Mouse (Mus musculus): ENCODE measurements around the gene Aes.

The Aes gene

DNA sequence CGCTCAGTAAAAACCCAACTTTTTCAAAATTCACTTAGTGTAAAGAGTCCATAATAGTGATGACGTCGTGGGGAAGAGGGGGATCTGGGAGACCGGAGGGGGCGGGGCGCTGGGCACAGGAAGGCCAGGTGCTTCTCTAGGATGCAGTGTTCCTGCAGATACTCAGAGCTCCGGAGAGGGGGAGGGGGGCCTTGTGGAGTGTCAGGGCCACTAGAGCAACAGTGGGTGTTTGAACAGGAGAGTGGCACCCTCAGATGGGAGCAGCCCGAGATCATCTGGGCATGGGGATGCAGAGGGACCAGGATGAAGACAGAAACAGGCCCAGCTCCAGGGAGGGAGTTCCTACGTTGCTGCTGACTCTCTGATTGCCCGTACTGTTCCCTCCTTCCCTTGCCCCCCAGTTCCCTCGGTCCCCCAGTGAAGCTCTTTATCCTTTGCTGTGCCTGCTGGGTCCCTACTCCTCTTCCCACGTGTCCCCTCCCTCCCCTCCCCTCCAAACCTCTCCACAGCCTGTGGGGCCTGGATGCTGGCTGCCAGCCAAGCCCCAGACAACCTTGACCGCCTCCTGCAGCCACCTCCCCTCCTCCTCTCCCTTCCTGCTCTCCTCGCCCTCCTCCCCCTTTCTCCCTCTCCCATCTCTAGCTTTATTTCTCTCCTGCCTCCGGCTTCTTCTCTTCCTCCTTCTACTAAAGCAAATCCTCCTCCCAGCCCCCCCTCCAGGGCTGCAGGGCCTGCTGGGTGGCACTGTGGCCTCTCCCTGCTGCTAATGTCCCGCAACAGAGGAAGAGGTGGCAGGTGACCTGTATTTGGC, 9.3 kb downstream of the Aes start:
- peak; percentile 45 for DNase-seq (ENCODE audit: low spot score)

DNA sequence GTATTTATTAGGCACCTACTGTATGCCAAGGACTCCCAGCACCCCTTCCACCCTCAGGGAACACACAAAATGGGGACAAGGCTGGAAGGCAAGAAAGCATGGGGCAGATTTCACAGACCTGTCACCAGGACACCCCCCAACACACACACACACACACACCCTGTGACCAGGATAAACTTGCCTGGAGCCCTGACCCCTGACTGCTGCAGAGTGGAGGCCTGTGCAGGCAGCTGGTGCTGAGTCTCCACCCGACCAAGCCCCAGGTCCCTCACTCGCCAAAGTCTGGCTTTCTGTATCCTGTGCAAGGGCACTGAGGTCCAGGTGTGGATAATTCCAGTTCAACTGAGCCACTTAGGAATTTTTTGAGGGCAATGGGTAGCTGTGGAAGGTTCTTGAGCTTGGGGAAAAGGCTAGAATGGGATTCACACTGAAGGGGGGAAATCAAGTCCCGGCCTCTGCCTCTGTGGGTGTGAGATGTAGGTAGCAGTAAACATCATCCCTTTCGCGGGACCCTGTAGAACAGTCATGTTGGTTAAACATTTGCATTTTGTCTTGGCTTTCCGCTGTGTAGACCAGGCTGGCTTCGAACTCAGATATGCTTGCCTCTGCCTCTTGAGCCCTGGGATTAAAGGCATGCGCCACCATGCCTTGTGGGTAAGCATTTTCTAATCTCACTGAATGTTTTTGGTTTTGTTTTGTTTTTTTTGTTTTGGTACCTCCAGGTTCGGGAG, 10.4 kb downstream of the Aes start:
- no peak for DNase-seq (ENCODE audit: low spot score)

DNA sequence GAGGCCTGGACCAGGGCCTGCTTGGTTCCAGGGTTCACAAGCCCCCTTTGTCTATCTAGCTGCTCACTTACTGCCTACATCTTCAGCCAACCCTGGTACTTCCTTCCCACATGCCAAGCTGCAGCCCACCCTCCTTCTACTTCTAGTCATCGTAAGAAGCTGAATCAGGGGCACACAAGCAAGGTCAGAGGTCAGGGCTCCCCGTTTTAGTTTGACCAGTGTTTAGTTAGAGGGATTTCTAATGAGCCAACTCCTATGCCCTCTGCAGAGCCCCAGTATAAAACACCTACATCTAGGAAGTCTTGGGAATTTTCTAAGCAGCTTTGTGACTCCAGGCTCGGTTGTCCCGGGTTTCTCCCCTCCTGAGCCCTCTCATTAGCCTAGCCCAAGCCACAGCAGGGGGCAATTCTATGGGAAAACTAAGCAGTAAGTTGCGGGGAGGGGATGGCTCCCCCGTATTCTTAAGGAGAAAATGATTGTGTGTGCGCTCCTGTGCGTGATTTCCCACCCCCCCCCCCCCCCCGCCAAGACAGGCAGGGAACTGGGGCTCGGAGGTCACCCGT, 11.0 kb downstream of the Aes start:
- DNase-seq (ENCODE audit: low spot score) = no peak

DNA sequence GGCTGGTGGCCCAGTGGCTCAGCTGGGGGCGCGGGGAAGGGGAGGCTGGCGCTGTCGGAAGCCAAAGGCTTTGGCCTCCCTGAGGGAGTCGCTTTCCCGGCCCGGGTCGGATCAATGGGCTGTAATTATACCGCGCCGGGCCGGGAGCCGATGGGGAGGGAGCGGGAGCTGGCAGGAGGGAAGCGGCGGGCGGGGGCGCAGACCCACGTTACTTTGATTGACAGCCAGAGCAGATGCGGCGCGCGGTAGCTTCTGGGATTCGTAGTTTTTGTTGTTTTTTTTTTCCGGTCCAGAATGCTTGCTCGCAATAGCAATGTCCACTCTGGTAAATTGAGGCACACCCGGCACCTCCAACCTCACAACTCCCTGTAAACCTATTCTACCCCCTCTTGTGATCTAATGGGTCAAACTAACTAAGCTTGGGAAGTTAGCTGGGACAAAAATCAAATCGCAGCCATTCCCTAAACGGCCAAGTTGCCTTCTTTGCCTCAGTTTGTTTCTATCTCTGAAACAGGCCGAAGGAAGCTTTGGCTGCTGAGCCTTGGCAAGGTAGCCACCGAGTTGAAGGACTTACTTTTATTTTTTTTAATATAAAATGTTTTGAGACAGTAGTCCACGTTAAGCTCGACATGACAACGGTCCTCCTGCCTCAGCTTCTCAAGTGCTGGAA, 11.7 kb downstream of the Aes start:
- DNase-seq (ENCODE audit: low spot score) = peak; percentile 95

DNA sequence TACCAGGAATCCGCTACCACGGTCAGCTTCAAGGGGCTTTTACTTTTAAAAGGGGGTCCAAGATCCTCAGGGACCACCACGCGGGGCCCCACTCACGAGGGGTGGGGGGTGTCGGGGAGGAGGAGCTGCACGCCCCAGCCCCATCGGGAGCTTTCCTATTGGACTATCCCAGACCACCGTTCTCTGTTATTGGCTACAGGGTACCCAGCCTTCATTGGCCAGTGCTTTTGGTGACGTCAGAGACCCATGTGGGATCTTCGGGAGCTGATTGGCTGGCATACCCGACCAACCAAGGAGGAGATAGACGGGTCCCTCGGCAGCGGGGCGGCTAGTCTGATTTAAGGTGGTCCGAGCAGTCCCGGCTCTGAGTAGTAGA, 12.2 kb downstream of the Aes start:
- DNase-seq (ENCODE audit: low spot score) = peak; percentile 99

DNA sequence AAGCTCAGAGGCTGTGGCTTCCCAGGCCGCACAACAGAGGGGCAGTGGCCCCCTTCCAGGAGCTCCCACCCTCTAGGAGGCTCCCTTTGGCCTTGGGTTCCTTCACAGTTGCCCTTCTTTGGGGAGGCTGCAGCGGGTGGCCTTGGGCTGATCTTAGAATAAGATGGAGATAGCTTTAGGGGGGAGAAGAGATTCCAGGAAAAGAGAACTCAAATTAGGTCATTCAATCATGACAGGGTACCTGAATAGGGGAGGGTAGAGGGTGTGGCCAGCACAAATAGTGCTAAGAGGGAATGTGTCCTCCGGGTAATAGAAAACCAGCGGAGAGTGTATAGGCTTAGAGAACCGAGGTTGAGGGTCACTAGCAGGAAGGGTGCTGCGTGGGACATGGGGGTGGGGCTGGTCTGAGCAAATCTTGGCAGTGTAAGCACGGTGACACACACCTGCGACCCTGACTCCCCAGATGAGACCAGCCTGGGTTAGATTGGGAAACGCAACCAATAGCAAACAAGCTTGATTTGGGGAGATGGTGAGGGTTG, 12.9 kb downstream of the Aes start:
- DNase-seq (ENCODE audit: low spot score) = no peak

DNA sequence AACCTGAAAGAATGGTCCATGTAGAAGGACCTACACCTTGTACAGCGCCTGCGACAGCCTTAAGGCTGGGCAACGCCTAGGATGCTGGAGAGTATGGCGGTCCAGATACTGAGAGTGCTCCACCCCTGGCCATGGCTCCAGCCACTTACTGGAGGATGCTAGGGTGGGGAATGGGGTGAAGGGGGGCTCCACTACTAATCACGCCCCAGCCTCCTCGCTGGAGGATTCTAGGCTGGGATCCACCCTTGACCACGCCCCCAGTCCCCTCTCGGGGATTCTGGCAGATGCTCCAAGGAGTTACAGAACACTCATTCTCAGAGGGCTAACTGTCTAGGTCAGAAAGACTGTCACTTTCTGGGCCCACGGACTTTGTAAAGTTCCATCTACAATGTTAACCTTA, 13.7 kb downstream of the Aes start:
- peak; percentile 73 for DNase-seq (ENCODE audit: low spot score)

DNA sequence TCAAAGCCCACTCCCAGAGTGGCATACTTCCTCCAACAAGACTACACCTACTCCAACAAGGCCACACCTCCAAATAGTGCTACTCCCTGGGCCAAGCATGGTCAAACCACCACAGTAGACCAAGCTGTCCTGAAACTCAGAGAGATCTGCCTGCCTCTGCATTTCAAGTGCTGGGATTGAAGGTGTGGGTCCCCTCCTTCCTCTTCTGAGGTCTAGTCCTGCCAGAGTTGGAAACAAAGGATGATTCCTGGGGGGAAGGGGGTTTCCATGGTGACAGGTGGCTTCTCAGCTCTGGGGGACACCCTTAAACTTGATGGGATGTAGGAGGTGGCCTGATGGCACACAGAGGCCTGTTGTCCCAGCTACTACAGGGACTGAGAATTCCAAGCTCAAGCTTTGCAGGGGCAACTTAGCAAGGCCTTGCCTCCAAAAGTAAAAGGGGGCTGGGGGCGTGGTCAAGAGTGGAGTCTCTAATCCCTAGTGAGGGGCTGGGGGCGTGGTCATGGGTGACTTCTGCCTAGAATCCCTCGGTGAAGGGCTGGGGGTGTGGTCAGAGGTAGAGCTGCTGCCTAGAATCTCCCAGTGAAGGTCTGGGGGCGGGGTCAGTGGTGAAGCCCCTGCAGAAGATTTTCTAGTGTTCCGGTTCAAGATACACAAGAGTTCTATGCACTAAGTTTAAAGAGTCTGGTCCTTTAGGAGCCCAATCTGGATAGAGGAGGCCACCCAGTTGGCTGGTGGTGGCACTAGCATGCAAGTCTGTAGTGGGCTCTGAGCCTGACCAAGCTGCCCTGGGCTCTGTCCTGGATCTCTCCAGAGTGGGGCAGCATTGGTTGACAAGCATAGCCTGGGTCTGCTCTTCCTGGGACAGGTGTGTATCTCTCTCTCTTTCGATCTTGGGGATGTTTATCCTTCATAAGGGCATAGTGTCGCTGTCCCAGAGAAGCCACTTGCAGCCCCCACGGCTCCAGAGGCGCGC, 15.1 kb downstream of the Aes start, which contains the start of gene Tle2:
Tle2 (plus strand) TSS at position 481 of the 976 bp plus-strand sequence.
- DNase-seq (ENCODE audit: low spot score) = no peak

DNA sequence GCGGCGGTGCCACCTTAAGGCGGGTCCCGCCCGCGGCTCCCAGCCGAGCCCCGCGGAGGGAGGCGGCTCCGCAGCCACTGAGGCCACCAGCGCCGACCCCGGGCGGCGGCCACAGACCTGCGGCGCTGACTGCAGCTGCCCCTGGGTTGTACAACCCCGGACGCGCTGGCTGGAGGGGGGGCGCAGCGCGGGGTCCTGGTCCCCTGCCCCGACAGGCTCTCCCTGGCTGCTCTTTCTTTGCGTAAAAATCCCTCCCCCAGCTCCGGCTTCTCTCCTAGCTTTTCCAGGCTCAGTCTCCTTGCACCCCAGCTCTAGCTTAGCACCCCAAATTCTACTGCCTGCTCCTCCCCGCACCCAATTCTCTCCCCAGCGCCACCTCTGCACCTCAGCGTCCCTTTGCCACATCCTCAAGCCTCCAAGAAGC, 15.9 kb downstream of the Aes start:
- DNase-seq (ENCODE audit: low spot score) = peak; percentile 56

DNA sequence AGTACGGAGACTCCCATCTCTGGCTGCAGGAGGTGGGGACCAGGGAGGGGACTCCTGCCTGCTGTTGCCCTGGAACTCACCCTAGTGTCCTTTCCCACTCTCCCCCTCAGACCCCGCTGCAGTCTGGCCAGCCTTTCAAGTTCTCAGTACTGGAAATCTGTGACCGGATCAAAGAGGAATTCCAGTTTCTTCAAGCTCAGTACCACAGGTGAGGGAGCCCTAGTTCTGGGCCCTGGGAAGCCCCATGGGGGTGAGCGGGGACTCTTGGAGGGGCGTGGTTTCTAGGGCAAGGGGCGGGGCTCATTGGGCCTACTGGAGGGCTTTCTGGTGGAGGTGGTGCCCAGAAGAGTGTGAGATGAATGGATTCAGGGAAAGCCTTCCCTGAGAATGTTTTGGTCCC, 16.4 kb downstream of the Aes start:
- DNase-seq (ENCODE audit: low spot score) = no peak

DNA sequence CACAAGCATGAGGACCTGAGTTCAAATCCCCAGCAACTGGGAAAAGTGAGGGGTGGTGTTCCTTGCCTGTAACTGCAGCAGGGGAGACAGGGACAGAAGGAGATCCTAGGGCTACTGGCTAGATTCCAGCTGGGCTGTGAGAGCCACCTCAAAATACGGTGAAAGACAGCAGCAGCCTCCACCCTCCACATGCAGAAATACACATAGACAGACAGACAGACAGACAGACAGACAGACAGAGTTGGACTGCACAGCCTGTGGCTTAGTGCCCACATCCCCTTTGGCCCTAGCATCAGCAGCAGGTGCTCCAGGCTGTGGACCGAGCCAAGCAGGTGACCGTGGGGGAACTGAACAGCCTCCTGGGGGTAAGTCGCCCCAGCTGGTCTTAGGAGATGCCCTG, 20.7 kb downstream of the Aes start:
- DNase-seq (ENCODE audit: low spot score) = no peak

DNA sequence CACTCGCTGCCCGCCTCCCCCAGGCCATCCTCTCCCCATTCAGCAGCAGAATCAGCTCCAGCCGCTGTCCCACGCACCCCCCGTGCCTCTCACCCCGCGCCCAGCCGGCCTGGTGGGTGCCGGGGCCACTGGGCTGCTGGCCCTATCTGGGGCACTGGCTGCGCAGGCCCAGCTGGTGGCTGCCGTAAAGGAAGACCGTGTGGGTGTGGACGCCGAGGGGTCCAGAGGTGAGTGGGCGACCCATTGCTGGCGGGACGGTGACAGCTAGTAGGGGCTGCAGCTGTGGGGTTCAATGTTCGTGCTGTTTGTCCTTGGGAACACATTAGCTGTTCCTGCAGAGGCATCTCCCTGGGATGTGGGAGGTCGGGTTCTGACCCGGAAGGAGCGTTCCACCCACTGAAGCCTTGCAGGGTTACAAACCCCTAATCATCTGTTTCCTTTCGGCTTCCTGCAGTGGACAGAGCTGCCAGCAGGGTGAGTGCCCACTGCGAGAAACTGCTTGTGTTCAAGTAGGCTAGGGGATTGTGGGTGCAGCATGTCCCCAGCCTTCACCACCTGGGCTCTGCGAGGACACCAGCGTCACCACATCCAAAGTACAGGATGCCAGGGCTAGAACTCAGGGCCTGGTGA, 21.3 kb downstream of the Aes start:
- no peak for DNase-seq (ENCODE audit: low spot score)

DNA sequence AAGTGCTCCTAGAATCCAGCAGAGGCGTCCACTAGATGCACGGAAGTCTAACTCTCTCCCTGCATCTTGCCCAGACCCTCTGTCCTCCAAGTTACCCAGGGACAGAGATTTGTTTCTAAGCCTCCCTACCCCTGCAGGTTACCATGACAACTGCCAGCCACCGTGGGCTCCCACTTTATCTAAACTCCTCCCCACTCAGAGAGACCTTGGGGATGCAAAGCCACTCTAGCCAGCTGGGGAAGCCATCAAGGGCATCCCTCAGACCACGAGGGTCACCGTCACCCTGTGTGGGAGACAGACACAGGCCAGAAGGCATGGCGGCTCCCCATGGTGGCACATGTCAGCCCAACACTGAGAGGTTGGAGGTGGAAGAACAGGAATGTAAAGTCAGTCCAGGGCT, 24.1 kb downstream of the Aes start:
- no peak for DNase-seq (ENCODE audit: low spot score)

DNA sequence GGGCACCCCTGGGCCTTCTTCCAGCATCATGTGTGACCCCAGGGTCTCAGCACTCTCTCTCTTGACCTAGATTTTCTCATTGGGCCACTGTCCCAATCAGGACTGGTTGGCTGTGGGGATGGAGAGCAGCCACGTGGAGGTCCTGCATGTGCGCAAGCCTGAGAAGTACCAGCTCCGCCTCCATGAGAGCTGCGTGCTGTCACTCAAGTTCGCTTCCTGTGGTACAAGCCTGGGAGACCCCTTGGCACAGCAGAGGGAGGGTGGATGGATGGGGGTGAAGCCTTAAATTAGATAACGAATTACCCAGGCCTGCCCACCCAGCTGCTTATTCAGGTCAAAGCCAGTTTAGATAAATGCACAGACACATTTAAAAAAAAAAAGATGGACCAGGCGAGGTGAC, 29.5 kb downstream of the Aes start:
- DNase-seq (ENCODE audit: low spot score) = no peak

DNA sequence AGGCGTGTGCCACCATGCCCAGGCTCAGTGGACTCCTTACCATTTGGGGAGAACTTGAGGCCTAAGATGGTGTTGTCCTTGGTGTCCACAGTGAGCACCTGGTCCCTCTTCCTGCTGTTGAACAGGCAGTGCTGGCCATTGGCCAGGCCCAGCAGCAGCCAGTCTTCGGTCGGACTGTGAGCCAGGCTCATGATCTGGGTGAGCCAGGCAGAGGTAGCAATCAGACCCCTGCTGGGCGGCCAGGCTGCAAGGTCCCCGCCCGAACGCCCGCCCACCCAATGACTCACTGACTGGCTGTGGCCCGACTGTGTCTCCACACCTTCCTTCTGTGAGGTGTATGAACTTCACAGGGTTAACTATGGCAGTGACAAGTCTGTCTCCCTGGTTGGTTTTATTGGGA, 32.6 kb downstream of the Aes start:
- no peak for DNase-seq (ENCODE audit: low spot score)

DNA sequence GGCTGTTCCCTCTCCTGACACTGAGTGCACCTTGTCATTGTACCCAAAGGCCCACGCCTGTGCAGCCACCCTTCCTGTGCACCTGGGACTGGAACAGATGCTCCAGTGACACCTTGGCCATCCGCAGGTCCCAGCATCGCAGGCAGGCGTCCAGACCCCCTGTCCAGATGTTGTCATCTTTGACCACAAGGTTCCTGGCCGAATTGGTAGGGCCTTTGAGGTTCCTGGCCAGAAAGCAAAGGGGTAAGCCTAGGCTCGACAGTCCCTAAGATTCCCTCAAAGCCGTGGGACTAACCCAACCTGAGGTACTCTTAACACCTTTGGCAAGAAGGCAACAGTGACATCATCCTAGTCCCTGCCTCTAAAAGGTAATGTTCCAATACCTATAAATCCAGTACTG, 33.3 kb downstream of the Aes start:
- DNase-seq (ENCODE audit: low spot score) = no peak

DNA sequence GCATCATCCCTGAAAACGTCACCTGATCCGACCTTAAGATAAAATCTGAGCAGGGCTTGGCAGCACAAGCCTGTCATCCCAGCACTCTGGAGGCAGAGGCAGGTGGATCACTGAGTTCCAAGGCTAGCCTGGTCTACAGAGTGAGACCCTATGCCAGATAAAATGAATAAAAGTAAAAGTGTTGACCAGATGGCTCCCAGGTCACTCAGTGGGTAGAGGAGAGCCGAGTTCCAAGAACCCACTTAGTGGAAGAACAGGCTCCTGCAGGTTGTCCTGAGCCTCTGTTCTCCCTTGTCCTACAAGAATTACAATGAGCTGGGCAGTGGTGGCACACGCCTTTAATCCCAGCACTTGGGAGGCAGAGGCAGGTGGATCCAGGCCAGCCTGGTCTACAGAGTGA, 33.9 kb downstream of the Aes start:
- DNase-seq (ENCODE audit: low spot score) = no peak

DNA sequence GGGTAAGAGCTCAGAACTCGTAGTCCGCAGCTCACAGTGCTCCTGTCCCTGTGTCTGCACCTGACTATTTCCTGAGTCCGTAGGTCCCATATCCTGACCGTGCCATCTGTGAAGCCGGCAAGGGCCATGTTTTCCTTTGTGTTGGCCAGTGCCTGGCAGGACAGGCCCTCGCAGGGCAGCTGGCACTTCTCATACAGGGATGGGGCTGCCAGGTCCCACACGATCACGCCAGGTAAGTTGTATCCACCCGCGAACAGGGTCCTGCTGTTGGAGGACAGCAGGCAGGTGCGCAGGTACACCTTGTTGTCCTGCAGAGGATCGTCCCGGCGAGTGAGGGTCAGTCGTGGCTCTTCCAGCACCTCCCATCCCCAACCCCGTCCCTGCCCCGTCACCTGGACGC, 34.6 kb downstream of the Aes start:
- no peak for DNase-seq (ENCODE audit: low spot score)

DNA sequence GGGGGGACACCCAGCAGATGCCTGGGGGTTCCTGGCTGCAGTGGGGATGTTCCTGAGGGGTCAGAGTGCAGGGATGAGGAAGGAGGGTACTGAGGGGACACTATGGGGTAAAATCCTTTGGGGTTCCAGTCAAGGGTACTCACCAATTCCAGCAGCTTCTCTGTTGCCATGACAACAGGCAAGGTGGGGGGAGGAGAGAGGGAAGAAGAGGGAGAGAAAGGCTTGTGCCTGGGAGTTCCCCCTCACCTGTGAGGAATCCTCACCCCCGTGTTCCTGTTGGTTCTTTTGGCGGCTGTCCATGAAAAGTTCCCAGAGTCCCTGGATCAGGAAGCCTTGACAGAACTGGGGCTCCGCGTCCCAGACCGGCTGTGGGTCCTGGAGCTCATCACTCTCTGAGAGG, 36.3 kb downstream of the Aes start:
- DNase-seq (ENCODE audit: low spot score) = no peak

DNA sequence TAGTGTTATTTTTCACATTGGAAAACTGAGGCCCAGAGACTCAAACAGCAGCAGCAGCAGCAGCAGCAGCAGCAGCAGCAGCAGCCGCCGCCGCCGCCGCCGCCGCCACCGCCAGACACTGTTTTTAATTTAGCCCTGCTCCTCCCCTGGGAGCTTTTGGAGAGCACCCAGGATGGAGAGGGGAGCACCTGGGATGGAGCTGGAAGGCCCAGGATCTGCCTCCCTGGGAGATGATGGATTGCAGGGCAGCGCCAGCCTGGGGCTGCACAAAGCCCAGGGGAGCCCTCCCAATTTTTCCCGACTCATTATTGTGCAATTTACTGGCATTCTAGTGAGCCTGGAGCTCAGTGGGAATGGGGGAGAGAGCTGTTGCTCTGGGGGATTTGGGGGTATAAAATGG, 37.3 kb downstream of the Aes start:
- peak; percentile 37 for DNase-seq (ENCODE audit: low spot score)

All from urinary bladder, postnatal 14 days (tissue).